Comparison of ENCODE assay signal across 9 mouse cellular contexts in genomic region chr6:146077124-146077889, GRCm38 (mm10).
DNase-seq lines count a peak whose midpoint lies in the region; ATAC-seq and TF ChIP-seq lines count a peak whose summit lies in the region.
"Had no signal": no experiment of that assay in that cellular context is flagged by ENCODE, and none has a peak within 500 bp of the region (broad histone marks: within the 10 kb centered on the region; RNA-seq: fewer than 3 reads in every experiment).

No protein-coding gene starts in this region.

- 55% methylated on average over 11 of the region's 11 CpGs for WGBS in heart, adult 2 months
- 46% methylated on average over 11 of the region's 11 CpGs for WGBS in heart, embryonic 12.5 days
- 17% methylated on average over 11 of the region's 11 CpGs for WGBS in liver, embryonic 15.5 days (ENCODE audit: insufficient replicate concordance)
- 84% methylated on average over 11 of the region's 11 CpGs for WGBS in hindbrain, embryonic 11.5 days

- no peak overlapping the region for H3K27ac ChIP-seq in heart, adult 2 months
- H3K27ac ChIP-seq in heart, embryonic 12.5 days (ENCODE audit: poor library complexity, severe bottlenecking), result no peak overlapping the region
- no peak overlapping the region for H3K27ac ChIP-seq in liver, embryonic 15.5 days (replicated peaks)
- no peak overlapping the region for H3K27ac ChIP-seq in hindbrain, embryonic 11.5 days (ENCODE audit: low read depth, low read length)
- H3K27ac ChIP-seq: macrophage had no signal

- no peak for ATAC-seq in heart, embryonic 12.5 days (ENCODE audit: insufficient number of reproducible peaks, low FRiP score)
- peak; percentile 42 for ATAC-seq in CD4-positive, CD25-positive, alpha-beta regulatory T cell, adult 4 months
- ATAC-seq in activated CD4-positive, CD25-positive, alpha-beta regulatory T cell, adult 4 months, result peak; percentile 21
- ATAC-seq in liver, embryonic 15.5 days (ENCODE audit: insufficient read depth), result 0 out of 2 replicates have a peak, but pooled peaks have one; percentile 22
- no peak for ATAC-seq in hindbrain, embryonic 11.5 days (ENCODE audit: low FRiP score)

- peaks cover 4% of the 10 kb centered on the region for H3K4me1 ChIP-seq in heart, adult 2 months (ENCODE audit: control insufficient read depth, insufficient read depth, low read length)
- peaks cover 23% of the 10 kb centered on the region for H3K4me1 ChIP-seq in heart, embryonic 12.5 days (replicated peaks)
- no peaks in the 10 kb centered on the region for H3K4me1 ChIP-seq in liver, embryonic 15.5 days (replicated peaks)
- H3K4me1 ChIP-seq in hindbrain, embryonic 11.5 days (replicated peaks; ENCODE audit: control insufficient read depth, insufficient read depth, low read length), result 0 out of 2 replicates have a peak, but pooled peaks cover 2% of the 10 kb centered on the region

- H3K27me3 ChIP-seq in heart, adult 2 months (ENCODE audit: control insufficient read depth, insufficient read depth, low read length), result no peaks in the 10 kb centered on the region
- no peaks in the 10 kb centered on the region for H3K27me3 ChIP-seq in heart, embryonic 12.5 days (replicated peaks)
- H3K27me3 ChIP-seq in liver, embryonic 15.5 days, result no peaks in the 10 kb centered on the region
- no peaks in the 10 kb centered on the region for H3K27me3 ChIP-seq in hindbrain, embryonic 11.5 days (ENCODE audit: control insufficient read depth, insufficient read depth, low read length)

- intact Hi-C loops in heart, adult 2 months (cut with DNase I), result no loop called here

- no peak for DNase-seq in heart, adult 2 months
- no peak for DNase-seq in lung, adult 18-20 months
- no peak for DNase-seq in lung, postnatal 10 days
- no peak for DNase-seq in hindbrain, embryonic 11.5 days (ENCODE audit: low spot score)

- no peaks in the 10 kb centered on the region for H3K36me3 ChIP-seq in heart, adult 2 months (ENCODE audit: control insufficient read depth, insufficient read depth, low read length)
- no peaks in the 10 kb centered on the region for H3K36me3 ChIP-seq in heart, embryonic 12.5 days
- H3K36me3 ChIP-seq in liver, embryonic 15.5 days (replicated peaks), result no peaks in the 10 kb centered on the region
- H3K36me3 ChIP-seq in hindbrain, embryonic 11.5 days (ENCODE audit: control insufficient read depth, insufficient read depth, low read length), result no peaks in the 10 kb centered on the region

- TF ChIP-seq CTCF in heart, adult 2 months (IDR thresholded peaks at IDR 0.05), result peak; percentile 61

- TF ChIP-seq EP300 in heart, adult 2 months (IDR thresholded peaks at IDR 0.05; ENCODE audit: insufficient read depth, low read depth, low read length), result no peak

- no peak for TF ChIP-seq POLR2A in heart, adult 2 months (IDR thresholded peaks at IDR 0.05; ENCODE audit: insufficient read depth, low read depth, low read length)

- no peak overlapping the region for H3K9ac ChIP-seq in heart, adult 2 months (ENCODE audit: low read depth, low read length)
- no peak overlapping the region for H3K9ac ChIP-seq in heart, embryonic 12.5 days
- H3K9ac ChIP-seq in liver, embryonic 15.5 days, result no peak overlapping the region
- no peak overlapping the region for H3K9ac ChIP-seq in hindbrain, embryonic 11.5 days (ENCODE audit: low read depth, low read length)

- H3K9me3 ChIP-seq in heart, embryonic 12.5 days (replicated peaks), result peaks cover 14% of the 10 kb centered on the region
- H3K9me3 ChIP-seq in liver, embryonic 15.5 days (replicated peaks), result no peaks in the 10 kb centered on the region
- H3K9me3 ChIP-seq in hindbrain, embryonic 11.5 days (ENCODE audit: control insufficient read depth, low read length), result no peaks in the 10 kb centered on the region

- H3K4me3 ChIP-seq in heart, adult 2 months, result no peak overlapping the region
- no peak overlapping the region for H3K4me3 ChIP-seq in heart, embryonic 12.5 days
- no peak overlapping the region for H3K4me3 ChIP-seq in liver, embryonic 15.5 days (replicated peaks)
- H3K4me3 ChIP-seq in hindbrain, embryonic 11.5 days (ENCODE audit: low read depth, low read length), result no peak overlapping the region

- H3K79me2 ChIP-seq in heart, adult 2 months (replicated peaks; ENCODE audit: control insufficient read depth, insufficient read depth, low read length), result no peaks in the 10 kb centered on the region

- H3K4me2 ChIP-seq in heart, embryonic 12.5 days, result no peak overlapping the region
- no peak overlapping the region for H3K4me2 ChIP-seq in liver, embryonic 15.5 days
- H3K4me2 ChIP-seq in hindbrain, embryonic 11.5 days (replicated peaks; ENCODE audit: low read depth, low read length), result no peak overlapping the region

Comparison
In these comparisons a context has a peak if more than half of its experiments do, and no peak if none do; other contexts are left out.
1. ATAC-seq: peak in CD4-positive, CD25-positive, alpha-beta regulatory T cell, adult 4 months (single experiment), activated CD4-positive, CD25-positive, alpha-beta regulatory T cell, adult 4 months (single experiment) and liver, embryonic 15.5 days (single experiment); none in heart, embryonic 12.5 days (single experiment) and hindbrain, embryonic 11.5 days (single experiment).